ENCODE assay signal across 9 mouse cellular contexts in the genomic region with DNA sequence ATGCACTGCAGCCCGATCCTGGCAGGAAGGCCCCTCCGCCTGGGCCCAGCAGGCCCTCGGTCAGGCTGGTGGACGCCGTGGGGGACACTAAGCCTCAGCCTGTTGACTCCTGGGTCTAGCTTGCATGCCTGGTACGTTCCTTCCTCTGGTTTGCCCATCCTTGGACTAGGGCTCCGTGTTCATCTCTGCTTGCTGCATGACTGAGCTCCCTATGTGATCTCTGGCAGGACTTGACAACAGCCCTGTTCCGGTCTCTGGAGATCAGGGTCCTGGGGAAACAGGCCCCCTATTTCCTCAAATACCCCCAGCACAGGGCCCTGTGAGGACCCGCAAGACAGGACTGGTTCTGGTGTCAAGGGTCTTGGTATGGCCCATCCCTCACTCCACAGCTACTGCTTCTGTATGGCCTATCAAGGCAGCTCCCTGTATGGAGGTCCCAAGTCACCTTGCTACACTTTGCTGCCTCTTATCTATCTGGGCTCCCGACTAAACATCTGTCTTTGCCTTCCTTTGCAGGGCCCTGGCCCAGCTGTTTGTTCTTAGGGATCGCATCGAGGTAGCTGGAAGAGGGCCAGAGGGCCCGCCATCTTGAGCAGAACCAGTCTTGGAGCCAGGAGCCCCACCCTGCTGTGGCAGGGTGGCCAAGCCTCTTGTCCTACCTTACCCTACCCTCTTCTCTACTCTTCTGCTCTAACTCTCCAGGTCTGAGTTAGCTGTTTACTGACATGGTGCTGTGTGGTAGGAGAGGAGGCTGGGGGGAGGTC. TPM values are rescaled to one million over a fixed set of nuclear protein-coding genes. Genes with fewer than 3 reads are reported as not detected.
DNase-seq lines count a peak whose midpoint lies in the region; ATAC-seq and TF ChIP-seq lines count a peak whose summit lies in the region.
"Had no signal": no experiment of that assay in that cellular context is flagged by ENCODE, and none has a peak within 500 bp of the region (broad histone marks: within the 10 kb centered on the region; RNA-seq: fewer than 3 reads in every experiment).

No protein-coding gene starts in this region.

- no peak for TF ChIP-seq CTCF in liver, adult 2 months (IDR thresholded peaks at IDR 0.05; ENCODE audit: low read depth, low read length)

- H3K27me3 ChIP-seq in heart, embryonic 12.5 days (replicated peaks): no peaks in the 10 kb centered on the region
- H3K27me3 ChIP-seq in liver, adult 2 months (ENCODE audit: control insufficient read depth, insufficient read depth, low read length): no peaks in the 10 kb centered on the region
- H3K27me3 ChIP-seq in liver, embryonic 13.5 days: no peaks in the 10 kb centered on the region
- no peaks in the 10 kb centered on the region for H3K27me3 ChIP-seq in neural tube, embryonic 13.5 days

- peaks cover 46% of the 10 kb centered on the region for H3K4me1 ChIP-seq in heart, embryonic 12.5 days (replicated peaks)
- H3K4me1 ChIP-seq in liver, adult 2 months (ENCODE audit: control insufficient read depth, insufficient read depth, low read length): peaks cover 21% of the 10 kb centered on the region
- peaks cover 19% of the 10 kb centered on the region for H3K4me1 ChIP-seq in liver, embryonic 13.5 days (replicated peaks)
- peaks cover 42% of the 10 kb centered on the region for H3K4me1 ChIP-seq in neural tube, embryonic 13.5 days (replicated peaks)

- peak; percentile 92 for DNase-seq in heart, adult 11 months
- no peak for DNase-seq in liver, adult 2 months (ENCODE audit: extremely low read depth, low read depth, low spot score)
- DNase-seq in liver: no peak
- no peak for DNase-seq in liver, embryonic 13.5 days
- DNase-seq in frontal cortex, postnatal 36 days (ENCODE audit: low spot score in 2 of 2): no peak
- no peak for DNase-seq in thymus, postnatal 10 days (ENCODE audit: low spot score in 2 of 2)
- DNase-seq: B cell, adult 2 months had no signal

- no peak for TF ChIP-seq POLR2A in liver, adult 2 months (IDR thresholded peaks at IDR 0.05; ENCODE audit: extremely low read depth, insufficient read depth, low read length)

- peaks cover 72% of the 10 kb centered on the region for H3K36me3 ChIP-seq in heart, embryonic 12.5 days
- peaks cover 16% of the 10 kb centered on the region for H3K36me3 ChIP-seq in liver, adult 2 months (ENCODE audit: control insufficient read depth, insufficient read depth, low read length)
- H3K36me3 ChIP-seq in liver, embryonic 13.5 days: peaks cover 50% of the 10 kb centered on the region
- peaks cover 92% of the 10 kb centered on the region for H3K36me3 ChIP-seq in neural tube, embryonic 13.5 days

- H3K4me2 ChIP-seq in heart, embryonic 12.5 days: no peak overlapping the region
- H3K4me2 ChIP-seq in liver, embryonic 13.5 days: no peak overlapping the region
- no peak overlapping the region for H3K4me2 ChIP-seq in neural tube, embryonic 13.5 days

- no peak overlapping the region for H3K4me3 ChIP-seq in heart, embryonic 12.5 days
- no peak overlapping the region for H3K4me3 ChIP-seq in liver, adult 2 months (ENCODE audit: insufficient read depth, low read depth, low read length)
- H3K4me3 ChIP-seq in liver, embryonic 13.5 days (replicated peaks): no peak overlapping the region
- H3K4me3 ChIP-seq in neural tube, embryonic 13.5 days: no peak overlapping the region

- no peak overlapping the region for H3K27ac ChIP-seq in heart, embryonic 12.5 days (ENCODE audit: poor library complexity, severe bottlenecking)
- peak overlapping the region; percentile 53; the same call in 1 of the 2 replicates for H3K27ac ChIP-seq in liver, adult 2 months (replicated peaks; ENCODE audit: insufficient read depth, low read depth, low read length)
- peak overlapping the region; percentile 40 for H3K27ac ChIP-seq in liver, embryonic 13.5 days
- peak overlapping the region; percentile 52 for H3K27ac ChIP-seq in neural tube, embryonic 13.5 days (replicated peaks)

- 81% methylated on average over 13 of the region's 13 CpGs for WGBS in heart, embryonic 12.5 days
- WGBS in liver, adult 2 months: 71% methylated on average over 13 of the region's 13 CpGs
- WGBS in liver, embryonic 13.5 days (ENCODE audit: insufficient replicate concordance): 72% methylated on average over 13 of the region's 13 CpGs
- WGBS in neural tube, embryonic 13.5 days: 87% methylated on average over 13 of the region's 13 CpGs

- no peaks in the 10 kb centered on the region for H3K79me2 ChIP-seq in liver, adult 2 months (ENCODE audit: control insufficient read depth, insufficient read depth, low read length)

- no peak overlapping the region for H3K9ac ChIP-seq in heart, embryonic 12.5 days
- H3K9ac ChIP-seq in liver, adult 2 months (ENCODE audit: low read depth, low read length): no peak overlapping the region
- H3K9ac ChIP-seq in liver, embryonic 13.5 days: 0 out of 2 replicates have a peak overlapping the region, but pooled peaks have one; percentile 33
- 0 out of 2 replicates have a peak overlapping the region, but pooled peaks have one; percentile 34 for H3K9ac ChIP-seq in neural tube, embryonic 13.5 days

- H3K9me3 ChIP-seq in heart, embryonic 12.5 days (replicated peaks): no peaks in the 10 kb centered on the region
- no peaks in the 10 kb centered on the region for H3K9me3 ChIP-seq in liver, embryonic 13.5 days (replicated peaks)
- no peaks in the 10 kb centered on the region for H3K9me3 ChIP-seq in neural tube, embryonic 13.5 days

- ATAC-seq in heart, embryonic 12.5 days (ENCODE audit: insufficient number of reproducible peaks, low FRiP score): no peak
- 0 out of 2 replicates have a peak, but pooled peaks have one; percentile 19 for ATAC-seq in liver, embryonic 13.5 days (ENCODE audit: low read depth)
- ATAC-seq in neural tube, embryonic 13.5 days (ENCODE audit: low read depth): no peak

RNA-seq across cellular contexts. Expression of a gene that starts 20.9 kb away (rescaled TPM):
- 34.9 and 37.2 TPM in 2 replicates for polyA plus RNA-seq in heart, embryonic 12.5 days (2016; fragmentation: Nextera tagmentation; extraction: Ambion mirVana)
- 23.9 and 30.9 TPM in 2 replicates for total RNA-seq in liver, adult 2 months (2014; rRNA removed)
- 39.1 and 46.6 TPM in 2 replicates for polyA plus RNA-seq in liver, adult 2 months (2012; rRNA removed)
- 105 and 112 TPM in 2 replicates for polyA plus RNA-seq in liver, embryonic 13.5 days (2015; fragmentation: Nextera tagmentation; extraction: Ambion mirVana)
- 20.3 and 22.8 TPM in 2 replicates for polyA plus RNA-seq in neural tube, embryonic 13.5 days (2015; fragmentation: Nextera tagmentation; extraction: Ambion mirVana)

RNA-seq across cellular contexts. Expression of a gene that starts 21.4 kb away (rescaled TPM):
- polyA plus RNA-seq in heart, embryonic 12.5 days (2016; fragmentation: Nextera tagmentation; extraction: Ambion mirVana): 88.2 and 90.8 TPM in 2 replicates
- total RNA-seq in liver, adult 2 months (2014; rRNA removed): 474 and 538 TPM in 2 replicates
- polyA plus RNA-seq in liver, adult 2 months (2012; rRNA removed): 779 and 1,223 TPM in 2 replicates
- polyA plus RNA-seq in liver, embryonic 13.5 days (2015; fragmentation: Nextera tagmentation; extraction: Ambion mirVana): 109 and 110 TPM in 2 replicates
- 86.4 and 93.2 TPM in 2 replicates for polyA plus RNA-seq in neural tube, embryonic 13.5 days (2015; fragmentation: Nextera tagmentation; extraction: Ambion mirVana)

RNA-seq across cellular contexts. Expression of a gene that starts 57.3 kb away (rescaled TPM):
- polyA plus RNA-seq in heart, embryonic 12.5 days (2016; fragmentation: Nextera tagmentation; extraction: Ambion mirVana): 32.5 and 36.9 TPM in 2 replicates
- 14.1 and 18.5 TPM in 2 replicates for total RNA-seq in liver, adult 2 months (2014; rRNA removed)
- polyA plus RNA-seq in liver, adult 2 months (2012; rRNA removed): 17.1 and 18.4 TPM in 2 replicates
- polyA plus RNA-seq in liver, embryonic 13.5 days (2015; fragmentation: Nextera tagmentation; extraction: Ambion mirVana): 7.6 and 7.9 TPM in 2 replicates
- 85.2 and 93.6 TPM in 2 replicates for polyA plus RNA-seq in neural tube, embryonic 13.5 days (2015; fragmentation: Nextera tagmentation; extraction: Ambion mirVana)

RNA-seq across cellular contexts. Expression of a gene that starts 57.4 kb away (rescaled TPM):
- 48.4 and 50.3 TPM in 2 replicates for polyA plus RNA-seq in heart, embryonic 12.5 days (2016; fragmentation: Nextera tagmentation; extraction: Ambion mirVana)
- 42.4 and 58.0 TPM in 2 replicates for total RNA-seq in liver, adult 2 months (2014; rRNA removed)
- 52.6 and 57.1 TPM in 2 replicates for polyA plus RNA-seq in liver, adult 2 months (2012; rRNA removed)
- polyA plus RNA-seq in liver, embryonic 13.5 days (2015; fragmentation: Nextera tagmentation; extraction: Ambion mirVana): 69.6 and 71.4 TPM in 2 replicates
- 74.0 and 79.5 TPM in 2 replicates for polyA plus RNA-seq in neural tube, embryonic 13.5 days (2015; fragmentation: Nextera tagmentation; extraction: Ambion mirVana)

Comparison
In these comparisons a context has a peak if more than half of its experiments do, and no peak if none do; other contexts are left out.
1. H3K9ac ChIP-seq: peak in liver, embryonic 13.5 days (single experiment) and neural tube, embryonic 13.5 days (single experiment); none in heart, embryonic 12.5 days (single experiment) and liver, adult 2 months (single experiment).